Mouse (Mus musculus): ENCODE measurements around the gene Golga7b. TPM values are rescaled to one million over a fixed set of nuclear protein-coding genes. Genes with fewer than 3 reads are reported as not detected.
A peak's percentile ranks its signal among the peaks of the same experiment; 100 is the strongest.

Golga7b gene
- polyA plus RNA-seq, 1 experiment, result 115 TPM

- TF ChIP-seq POLR2A (IDR thresholded peaks at IDR 0.05; ENCODE audit: extremely low read depth, insufficient read depth, low read length) (no peak), CTCF (IDR thresholded peaks at IDR 0.05; ENCODE audit: extremely low read depth, insufficient read depth, low read length) (no peak)
- H3K4me1 ChIP-seq (ENCODE audit: control insufficient read depth, insufficient read depth, low read length), result peaks cover 6% of the 10 kb centered on the region
- no peak overlapping the region for H3K4me3 ChIP-seq (ENCODE audit: insufficient read depth, low read length)
- H3K27ac ChIP-seq (ENCODE audit: insufficient read depth, low read length), result no peak overlapping the region
These were observed 4.0 kb upstream of the Golga7b start for GRCm38 (mm10) chr19:42243401-42243800.

GRCm38 (mm10) chr19:42246626-42247025 is 748 bp upstream of the Golga7b start:
- no peak for TF ChIP-seq CTCF (IDR thresholded peaks at IDR 0.05; ENCODE audit: extremely low read depth, insufficient read depth, low read length)
- no peak for TF ChIP-seq POLR2A (IDR thresholded peaks at IDR 0.05; ENCODE audit: extremely low read depth, insufficient read depth, low read length)
- H3K27ac ChIP-seq (ENCODE audit: insufficient read depth, low read length), result no peak overlapping the region
- H3K4me1 ChIP-seq (ENCODE audit: control insufficient read depth, insufficient read depth, low read length), result peaks cover 7% of the 10 kb centered on the region
- H3K4me3 ChIP-seq (ENCODE audit: insufficient read depth, low read length), result no peak overlapping the region

DNA sequence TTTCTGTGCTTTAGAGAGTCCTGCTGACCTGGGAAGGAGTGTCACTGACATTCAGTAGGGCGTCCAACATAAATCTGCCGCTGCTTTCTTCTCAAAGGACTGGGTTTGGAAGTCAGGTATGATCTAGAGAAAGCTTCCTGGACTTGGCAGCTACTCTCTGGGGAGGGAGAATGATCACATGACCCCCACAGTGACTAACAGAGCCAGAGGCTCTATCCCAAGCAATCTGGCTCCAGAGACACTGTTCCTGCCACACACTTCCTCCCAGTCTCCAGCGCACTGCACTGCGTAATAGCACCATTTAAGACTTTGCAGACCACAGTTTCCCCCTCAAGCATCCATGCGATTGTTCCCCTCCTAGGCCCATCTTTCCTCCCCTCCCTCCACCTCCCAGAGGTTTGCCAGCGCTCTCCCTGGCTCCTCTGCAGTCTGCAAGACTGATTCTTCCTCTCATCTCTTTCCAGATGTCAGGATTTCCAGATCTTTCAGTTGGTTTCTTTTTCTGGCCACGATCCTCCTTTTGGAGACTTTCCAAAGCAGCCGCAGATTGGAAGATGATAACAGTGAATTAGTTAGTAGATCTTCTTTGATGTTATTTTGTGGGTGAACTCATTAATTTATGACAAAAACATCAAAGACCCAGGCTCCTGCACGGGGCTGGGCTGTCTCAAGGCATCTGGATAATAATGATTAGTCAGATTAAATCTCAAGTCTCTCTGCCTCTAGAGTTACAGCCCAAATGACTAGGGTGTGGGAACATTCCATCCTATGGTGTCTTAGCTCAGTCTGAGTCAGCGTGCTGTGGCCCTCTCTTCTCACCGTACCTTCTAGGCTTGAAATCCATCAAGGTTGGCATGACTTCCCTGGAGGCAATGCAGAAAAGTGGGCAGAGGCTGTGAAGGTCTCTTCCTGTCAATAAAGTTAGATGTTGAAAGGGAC is 2.9 kb downstream of the Golga7b start:
- peaks cover 11% of the 10 kb centered on the region for H3K4me1 ChIP-seq (ENCODE audit: control insufficient read depth, insufficient read depth, low read length)
- no peak for TF ChIP-seq CTCF (IDR thresholded peaks at IDR 0.05; ENCODE audit: extremely low read depth, insufficient read depth, low read length)
- TF ChIP-seq POLR2A (IDR thresholded peaks at IDR 0.05; ENCODE audit: extremely low read depth, insufficient read depth, low read length), result no peak
- H3K27ac ChIP-seq (ENCODE audit: insufficient read depth, low read length), result no peak overlapping the region
- no peak overlapping the region for H3K4me3 ChIP-seq (ENCODE audit: insufficient read depth, low read length)

DNA sequence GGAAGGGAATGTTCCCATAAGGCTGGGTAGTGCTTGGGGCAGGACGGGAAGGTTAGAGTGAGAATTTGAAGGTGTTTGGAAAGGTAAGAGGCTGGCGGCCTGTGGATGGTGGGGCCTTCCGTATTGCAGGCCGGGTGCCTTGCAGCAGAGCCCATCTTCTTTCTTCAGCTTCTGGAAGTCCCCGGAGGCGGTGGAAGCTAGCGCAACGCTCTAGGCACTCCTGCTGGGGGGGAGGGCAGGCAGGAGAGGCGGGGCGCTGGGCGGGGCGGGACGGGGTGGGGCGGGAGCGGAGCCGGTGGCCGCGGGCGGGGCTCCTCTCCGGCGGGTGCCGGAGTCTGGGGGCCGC is 8.0 kb downstream of the Golga7b start:
- TF ChIP-seq CTCF (IDR thresholded peaks at IDR 0.05; ENCODE audit: extremely low read depth, insufficient read depth, low read length) (no peak), POLR2A (IDR thresholded peaks at IDR 0.05; ENCODE audit: extremely low read depth, insufficient read depth, low read length) (peak; percentile 67; the same call in 1 of the 2 replicates)
- peak overlapping the region; percentile 54 for H3K4me3 ChIP-seq (ENCODE audit: insufficient read depth, low read length)
- peaks cover 10% of the 10 kb centered on the region for H3K4me1 ChIP-seq (ENCODE audit: control insufficient read depth, insufficient read depth, low read length)
- peak overlapping the region; percentile 14; the same call in 1 of the 2 replicates for H3K27ac ChIP-seq (ENCODE audit: insufficient read depth, low read length)

GRCm38 (mm10) chr19:42255784-42256610 is 8.6 kb downstream of the Golga7b start:
- H3K4me3 ChIP-seq (ENCODE audit: insufficient read depth, low read length), result peak overlapping the region; percentile 54
- TF ChIP-seq CTCF (IDR thresholded peaks at IDR 0.05; ENCODE audit: extremely low read depth, insufficient read depth, low read length) (0 out of 2 replicates have a peak, but pooled peaks have one; percentile 20), POLR2A (IDR thresholded peaks at IDR 0.05; ENCODE audit: extremely low read depth, insufficient read depth, low read length) (no peak)
- peak overlapping the region; percentile 94 for H3K27ac ChIP-seq (ENCODE audit: insufficient read depth, low read length)
- peaks cover 9% of the 10 kb centered on the region for H3K4me1 ChIP-seq (ENCODE audit: control insufficient read depth, insufficient read depth, low read length)

GRCm38 (mm10) chr19:42256611-42257240 is 9.4 kb downstream of the Golga7b start:
- Histone ChIP-seq H3K4me1 (ENCODE audit: control insufficient read depth, insufficient read depth, low read length) (peaks cover 9% of the 10 kb centered on the region), H3K27ac (ENCODE audit: insufficient read depth, low read length) (peak overlapping the region; percentile 94; the same call in 1 of the 2 replicates), H3K4me3 (ENCODE audit: insufficient read depth, low read length) (peak overlapping the region; percentile 54)
- TF ChIP-seq POLR2A (IDR thresholded peaks at IDR 0.05; ENCODE audit: extremely low read depth, insufficient read depth, low read length) (no peak), CTCF (IDR thresholded peaks at IDR 0.05; ENCODE audit: extremely low read depth, insufficient read depth, low read length) (no peak)

- no peak overlapping the region for H3K27ac ChIP-seq (ENCODE audit: insufficient read depth, low read length)
- H3K4me1 ChIP-seq (ENCODE audit: control insufficient read depth, insufficient read depth, low read length), result peaks cover 11% of the 10 kb centered on the region
- TF ChIP-seq POLR2A (IDR thresholded peaks at IDR 0.05; ENCODE audit: extremely low read depth, insufficient read depth, low read length), result no peak
- no peak for TF ChIP-seq CTCF (IDR thresholded peaks at IDR 0.05; ENCODE audit: extremely low read depth, insufficient read depth, low read length)
These were observed 9.9 kb downstream of the Golga7b start for GRCm38 (mm10) chr19:42257241-42257635.

GRCm38 (mm10) chr19:42258031-42258430 is 10.7 kb downstream of the Golga7b start:
- H3K27ac ChIP-seq (ENCODE audit: insufficient read depth, low read length), result no peak overlapping the region
- peak overlapping the region; percentile 6 for H3K4me3 ChIP-seq (ENCODE audit: insufficient read depth, low read length)
- TF ChIP-seq CTCF (IDR thresholded peaks at IDR 0.05; ENCODE audit: extremely low read depth, insufficient read depth, low read length), result no peak
- no peak for TF ChIP-seq POLR2A (IDR thresholded peaks at IDR 0.05; ENCODE audit: extremely low read depth, insufficient read depth, low read length)
- H3K4me1 ChIP-seq (ENCODE audit: control insufficient read depth, insufficient read depth, low read length), result peaks cover 11% of the 10 kb centered on the region

More at GRCm38 (mm10) chr19:42257241-42257635, 9.9 kb downstream of the Golga7b start:
- H3K4me3 ChIP-seq (ENCODE audit: insufficient read depth, low read length), result peak overlapping the region; percentile 54

DNA sequence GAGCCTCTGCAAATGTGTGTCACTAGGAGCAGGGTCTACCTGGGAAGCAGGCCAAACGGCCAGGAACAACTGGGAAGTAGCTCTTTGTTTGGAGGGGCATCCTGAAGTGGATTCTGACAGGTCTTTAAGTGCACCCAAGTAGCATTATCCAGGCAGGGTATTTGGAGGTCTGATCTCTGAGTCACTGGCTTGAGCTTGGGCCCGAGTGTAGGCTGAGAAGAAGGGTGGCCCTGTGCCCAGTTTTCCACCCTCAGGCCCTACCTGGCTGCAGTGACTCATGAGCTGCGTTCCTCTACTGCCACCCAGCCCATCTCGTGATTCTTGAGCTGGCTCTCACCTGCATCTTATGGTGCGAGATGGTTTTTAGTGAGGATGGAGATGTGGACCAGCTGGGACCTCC is 11.2 kb downstream of the Golga7b start:
- Histone ChIP-seq H3K4me1 (ENCODE audit: control insufficient read depth, insufficient read depth, low read length) (peaks cover 11% of the 10 kb centered on the region), H3K27ac (ENCODE audit: insufficient read depth, low read length) (no peak overlapping the region), H3K4me3 (ENCODE audit: insufficient read depth, low read length) (peak overlapping the region; percentile 6)
- TF ChIP-seq POLR2A (IDR thresholded peaks at IDR 0.05; ENCODE audit: extremely low read depth, insufficient read depth, low read length) (no peak), CTCF (IDR thresholded peaks at IDR 0.05; ENCODE audit: extremely low read depth, insufficient read depth, low read length) (no peak)

All from cortical plate, adult 2 months (tissue).